Comparison of ENCODE assay signal across 9 mouse cellular contexts in genomic region chr5:150115271-150116092, GRCm38 (mm10). TPM values are rescaled to one million over a fixed set of nuclear protein-coding genes. Genes with fewer than 3 reads are reported as not detected.
DNase-seq lines count a peak whose midpoint lies in the region; ATAC-seq and TF ChIP-seq lines count a peak whose summit lies in the region.
"Had no signal": no experiment of that assay in that cellular context is flagged by ENCODE, and none has a peak within 500 bp of the region (broad histone marks: within the 10 kb centered on the region; RNA-seq: fewer than 3 reads in every experiment).

No protein-coding gene starts in this region.

- peak overlapping the region; percentile 38 for H3K27ac ChIP-seq in forebrain, embryonic 15.5 days (replicated peaks)
- H3K27ac ChIP-seq in forebrain, embryonic 11.5 days (ENCODE audit: low read depth, low read length): no peak overlapping the region
- H3K27ac ChIP-seq in bone marrow, adult 2 months (ENCODE audit: control insufficient read depth, insufficient read depth, low read depth, low read length, poor library complexity): no peak overlapping the region; the same call in 1 of the 2 replicates
- peak overlapping the region; percentile 35 for H3K27ac ChIP-seq in macrophage
- no peak overlapping the region for H3K27ac ChIP-seq in left cerebral cortex, adult 2 months

- H3K4me1 ChIP-seq in forebrain, embryonic 15.5 days: peaks cover 25% of the 10 kb centered on the region
- H3K4me1 ChIP-seq in forebrain, embryonic 11.5 days (replicated peaks; ENCODE audit: control insufficient read depth, insufficient read depth, low read length): no peaks in the 10 kb centered on the region
- peaks cover 3% of the 10 kb centered on the region; the same call in 1 of the 2 replicates for H3K4me1 ChIP-seq in bone marrow, adult 2 months (ENCODE audit: control insufficient read depth, insufficient read depth, low read length)
- peaks cover 6% of the 10 kb centered on the region for H3K4me1 ChIP-seq in lung, adult 2 months (ENCODE audit: control insufficient read depth, insufficient read depth, low read length)

- ATAC-seq in forebrain, embryonic 15.5 days (replicated peaks): no peak
- no peak for ATAC-seq in forebrain, embryonic 11.5 days (replicated peaks; ENCODE audit: low FRiP score)

- no peaks in the 10 kb centered on the region for H3K36me3 ChIP-seq in forebrain, embryonic 15.5 days
- no peaks in the 10 kb centered on the region for H3K36me3 ChIP-seq in forebrain, embryonic 11.5 days (ENCODE audit: control insufficient read depth, insufficient read depth, low read length)
- no peaks in the 10 kb centered on the region for H3K36me3 ChIP-seq in macrophage (ENCODE audit: inconsistent target)

- TF ChIP-seq CTCF in bone marrow, adult 2 months (IDR thresholded peaks at IDR 0.05; ENCODE audit: control insufficient read depth, insufficient read depth, low read length): no peak
- TF ChIP-seq CTCF in lung, adult 2 months (IDR thresholded peaks at IDR 0.05; ENCODE audit: insufficient read depth, low read length): no peak
- no peak for TF ChIP-seq CTCF in left cerebral cortex, adult 2 months (IDR thresholded peaks at IDR 0.05)

- H3K4me2 ChIP-seq in forebrain, embryonic 15.5 days (replicated peaks): no peak overlapping the region
- H3K4me2 ChIP-seq in forebrain, embryonic 11.5 days (ENCODE audit: low read depth, low read length, severe bottlenecking): no peak overlapping the region
- H3K4me2 ChIP-seq: lung, embryonic 14.5 days had no signal

- no peaks in the 10 kb centered on the region for H3K9me3 ChIP-seq in forebrain, embryonic 15.5 days
- no peaks in the 10 kb centered on the region for H3K9me3 ChIP-seq in forebrain, embryonic 11.5 days (ENCODE audit: control insufficient read depth, low read length)

- H3K4me3 ChIP-seq in forebrain, embryonic 15.5 days: no peak overlapping the region
- no peak overlapping the region for H3K4me3 ChIP-seq in forebrain, embryonic 11.5 days (ENCODE audit: low read depth, low read length)
- peak overlapping the region; percentile 43 for H3K4me3 ChIP-seq in bone marrow, adult 2 months (replicated peaks; ENCODE audit: control insufficient read depth, low read depth, low read length)
- peak overlapping the region; percentile 8 for H3K4me3 ChIP-seq in macrophage (ENCODE audit: inconsistent target)
- H3K4me3 ChIP-seq in lung, adult 2 months (replicated peaks; ENCODE audit: extremely low read depth, low read depth, low read length): no peak overlapping the region
- no peak overlapping the region for H3K4me3 ChIP-seq in left cerebral cortex, adult 2 months

- no peaks in the 10 kb centered on the region for H3K27me3 ChIP-seq in forebrain, embryonic 15.5 days
- no peaks in the 10 kb centered on the region for H3K27me3 ChIP-seq in forebrain, embryonic 11.5 days (ENCODE audit: control insufficient read depth, insufficient read depth, low read length)

- intact Hi-C loops in heart, postnatal 10 days (cut with DNase I): loop anchor here (2.0 kb wide), 1 partner anchor 41 kb away; no protein-coding TSS in a partner anchor
- intact Hi-C loops in left cerebral cortex, adult 2 months (cut with DNase I): no loop called here

- DNase-seq in forebrain, embryonic 11.5 days (ENCODE audit: low spot score): no peak
- DNase-seq in heart, postnatal 10 days: peak; percentile 40 to 43
- no peak for DNase-seq in lung, postnatal 36 days
- no peak for DNase-seq in lung, adult 2 months
- DNase-seq in left cerebral cortex, adult 2 months (ENCODE audit: extremely low spot score in 1 of 2, low spot score in 2 of 2): no peak

- peaks cover 13% of the 10 kb centered on the region; the same call in 1 of the 2 replicates for H3K79me2 ChIP-seq in macrophage (ENCODE audit: inconsistent target)

- 60% methylated on average over 16 of the region's 16 CpGs for WGBS in forebrain, embryonic 15.5 days
- WGBS in forebrain, embryonic 11.5 days: 80% methylated on average over 16 of the region's 16 CpGs
- WGBS in bone marrow, adult 2 months: 12% methylated on average over 16 of the region's 16 CpGs
- WGBS in macrophage (ENCODE audit: missing documents): 24% methylated on average over 16 of the region's 16 CpGs
- WGBS in lung, adult 2 months: 51% methylated on average over 16 of the region's 16 CpGs

- 0 out of 2 replicates have a peak overlapping the region, but pooled peaks have one; percentile 4 for H3K9ac ChIP-seq in forebrain, embryonic 15.5 days (replicated peaks)
- H3K9ac ChIP-seq in forebrain, embryonic 11.5 days (ENCODE audit: low read length): no peak overlapping the region
- H3K9ac ChIP-seq: lung, embryonic 14.5 days had no signal

- no peak for TF ChIP-seq POLR2A in bone marrow, adult 2 months (IDR thresholded peaks at IDR 0.05; ENCODE audit: borderline replicate concordance, control insufficient read depth, low read depth, low read length)
- TF ChIP-seq POLR2A in lung, adult 2 months (IDR thresholded peaks at IDR 0.05; ENCODE audit: borderline replicate concordance, extremely low read depth, low read depth, low read length): no peak

RNA-seq across cellular contexts. Expression of gene Fry, which starts 3.0 kb away (rescaled TPM):
- 35.5 and 36.3 TPM in 2 replicates for polyA plus RNA-seq in forebrain, embryonic 15.5 days (2015; fragmentation: Nextera tagmentation; extraction: Ambion mirVana)
- polyA plus RNA-seq in forebrain, embryonic 11.5 days (2014; fragmentation: Nextera tagmentation; extraction: Ambion mirVana): 8.2 and 8.4 TPM in 2 replicates
- 10.8 and 20.0 TPM in 2 replicates for polyA plus RNA-seq in bone marrow, adult 2 months (2011; ENCODE audit: insufficient read depth, insufficient read length, low replicate concordance, missing spikeins)
- total RNA-seq in heart, postnatal 10 days (2021): 100 to 1,000 TPM; 153 to 196 TPM
- 100 to 1,000 TPM in 12 of 26 experiments, 10 to 100 TPM in 14; 42.2 to 177 (median 84.2) TPM for total RNA-seq in macrophage (2018; cell fraction: chromatin; rRNA removed)
- total RNA-seq in macrophage (2018; cell fraction: cytosol; rRNA removed): 10 to 100 TPM in 15 of 26 experiments, 1 to 10 TPM in 11; 5.1 to 25.7 (median 13.4) TPM
- total RNA-seq in macrophage (2018; cell fraction: nucleus; rRNA removed): 100 to 1,000 TPM in 2 of 26 experiments, 10 to 100 TPM in 24; 16.5 to 116 (median 48.2) TPM
- 7.4 to 12.4 TPM (median 7.5 TPM) in 3 replicates for polyA plus RNA-seq in macrophage (2018)
- 37.0 and 39.3 TPM in 2 replicates for polyA plus RNA-seq in lung, adult 2 months (2012; rRNA removed)
- 100 to 1,000 TPM; 194 to 203 TPM for total RNA-seq in left cerebral cortex, adult 2 months (2021)

Comparison
In these comparisons a context has a peak if more than half of its experiments do, and no peak if none do; other contexts are left out.
1. H3K27ac ChIP-seq: peak in forebrain, embryonic 15.5 days (single experiment) and macrophage (single experiment); none in forebrain, embryonic 11.5 days (single experiment), bone marrow, adult 2 months (single experiment) and left cerebral cortex, adult 2 months (single experiment).
2. H3K4me3 ChIP-seq: peak in bone marrow, adult 2 months (single experiment) and macrophage (single experiment); none in forebrain, embryonic 15.5 days (single experiment), forebrain, embryonic 11.5 days (single experiment), lung, adult 2 months (single experiment) and left cerebral cortex, adult 2 months (single experiment).
3. DNase-seq: peak in heart, postnatal 10 days (2 of 2); none in forebrain, embryonic 11.5 days (single experiment), lung, postnatal 36 days (single experiment), lung, adult 2 months (single experiment) and left cerebral cortex, adult 2 months (0 of 2).